Mouse (Mus musculus) embryonic fibroblast, embryonic 13.5 days (primary cell): ENCODE results near the gene Fancm.

Experiments used
- CTCF ChIP-seq: IDR thresholded peaks from 2 replicates; pipeline ENCODE4 v1.5.1; 2011; ENCODE audit warnings: mild to moderate bottlenecking, control low read depth, low read length, moderate library complexity, borderline replicate concordance; ENCODE audit not compliant: insufficient read depth
- POLR2A ChIP-seq: IDR thresholded peaks from 2 replicates; pipeline ENCODE4 v1.6.1; 2011; ENCODE audit warnings: low read depth, mild to moderate bottlenecking, control low read depth, low read length, moderate library complexity

- TF ChIP-seq CTCF (no peak), POLR2A (no peak)
These were observed 44.0 kb downstream of the Fancm start for GRCm38 (mm10) chr12:65119451-65119850.
